Mouse (Mus musculus) c-Kit-positive CD71-positive TER-119-positive erythroid progenitor cells, embryonic 14.5 days (primary cell): ENCODE results near the gene Xcr1.

Experiments used
- DNase-seq: peaks from one replicate; pipeline ENCODE4 v3.0.0-alpha.2; 2013; ENCODE audit warnings: low spot score

Gene Xcr1

DNA sequence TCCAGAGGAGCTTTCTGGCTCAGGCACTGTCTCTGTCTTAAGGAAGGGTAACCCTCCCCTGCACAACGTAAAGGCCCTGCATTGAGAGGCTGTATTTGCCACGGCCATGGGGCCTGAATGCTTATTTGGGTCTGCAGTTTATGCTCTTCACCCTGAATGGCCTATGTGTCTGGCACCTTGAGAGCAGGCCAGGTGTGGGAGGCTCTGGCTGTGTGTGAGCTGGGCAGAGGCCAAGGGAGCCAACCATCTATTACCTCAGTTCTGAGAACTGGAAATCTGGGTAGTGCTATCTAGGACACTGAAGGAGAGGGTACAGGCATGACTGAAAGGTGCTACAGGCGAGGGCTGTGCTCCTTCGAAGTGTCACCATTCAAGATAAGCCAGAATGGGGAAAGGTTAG, 47.0 kb downstream of the Xcr1 start:
- no peak for DNase-seq

DNA sequence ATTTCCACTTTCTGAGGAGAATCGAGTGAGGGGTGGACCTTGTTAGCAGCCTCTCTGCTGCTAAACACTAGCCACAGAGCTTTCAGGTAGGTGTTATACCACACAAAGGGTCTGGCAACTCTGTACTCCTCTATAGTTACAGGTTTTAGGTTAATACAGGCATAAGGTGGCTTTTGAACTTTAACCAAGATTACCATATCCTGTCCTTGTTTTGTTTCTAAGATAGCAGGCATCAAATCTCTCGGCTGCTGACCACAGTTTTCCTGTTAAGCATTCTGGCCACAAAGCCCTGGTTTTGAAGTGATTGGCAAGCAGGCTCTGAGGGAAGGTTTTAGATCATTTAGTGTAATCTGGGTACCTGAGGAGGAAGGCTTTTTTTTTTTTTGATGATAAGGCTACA, 47.5 kb downstream of the Xcr1 start:
- DNase-seq: no peak

DNA sequence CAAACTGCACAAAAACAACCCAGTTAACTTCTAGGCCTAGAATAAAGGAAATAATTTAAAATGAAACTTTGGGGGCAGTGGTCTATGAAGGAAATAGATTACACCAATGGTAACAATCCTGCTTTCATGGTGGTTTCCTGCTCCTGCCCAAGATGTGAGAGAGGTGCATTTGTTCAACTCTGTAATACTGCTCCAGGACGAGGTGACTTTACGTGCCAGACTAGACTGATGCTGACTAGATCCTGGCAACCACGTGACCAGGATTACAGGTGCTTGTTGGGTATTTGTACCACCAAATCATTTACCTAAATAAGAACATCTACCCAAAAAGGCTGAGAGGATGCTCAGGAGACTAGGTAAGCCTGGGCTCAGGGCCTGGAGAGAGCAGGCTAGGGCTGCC, 50.0 kb downstream of the Xcr1 start:
- DNase-seq: no peak

DNA sequence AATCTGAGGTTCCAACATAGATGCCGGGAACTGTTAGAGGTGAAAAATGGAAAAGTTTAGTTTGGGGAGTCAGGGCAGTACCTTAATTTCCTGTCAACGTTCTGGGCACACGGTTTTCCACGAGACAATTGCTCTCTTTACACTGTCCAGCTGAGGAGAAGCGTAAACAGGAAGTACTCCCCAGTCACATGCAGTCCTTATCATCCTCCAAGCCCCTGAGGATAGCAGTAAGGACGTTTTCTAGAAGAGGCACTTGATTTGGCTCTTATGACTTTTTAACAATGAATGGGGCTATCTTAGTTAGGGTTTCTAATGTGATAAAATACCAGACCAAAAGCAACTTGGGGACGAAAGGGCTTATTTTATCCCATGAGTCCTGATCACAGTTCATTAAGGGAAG, 53.2 kb downstream of the Xcr1 start:
- DNase-seq: no peak

DNA sequence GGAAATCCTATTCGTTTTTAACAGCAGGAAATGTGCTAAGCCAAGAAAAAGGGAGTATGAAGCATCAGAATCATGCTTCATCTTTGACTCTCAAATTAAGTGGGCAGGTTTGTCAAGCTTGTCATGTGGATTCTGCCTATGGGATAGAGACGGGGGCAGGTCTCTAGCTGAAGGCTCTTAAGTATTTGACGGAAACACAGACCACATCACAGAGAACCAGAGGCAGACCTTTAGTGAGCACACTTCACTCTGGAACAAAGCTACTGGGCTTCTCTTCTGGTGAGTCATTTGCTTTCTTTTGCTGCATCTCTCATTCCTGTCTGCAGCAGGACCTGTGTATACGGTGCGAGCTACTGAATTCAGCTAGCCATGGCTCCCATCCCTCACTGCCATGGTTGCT, 55.6 kb downstream of the Xcr1 start, which contains the start of gene Cxcr6:
Gene Cxcr6, plus strand, starts transcription at position 209 of the 400 bp plus-strand sequence.
- DNase-seq: no peak

DNA sequence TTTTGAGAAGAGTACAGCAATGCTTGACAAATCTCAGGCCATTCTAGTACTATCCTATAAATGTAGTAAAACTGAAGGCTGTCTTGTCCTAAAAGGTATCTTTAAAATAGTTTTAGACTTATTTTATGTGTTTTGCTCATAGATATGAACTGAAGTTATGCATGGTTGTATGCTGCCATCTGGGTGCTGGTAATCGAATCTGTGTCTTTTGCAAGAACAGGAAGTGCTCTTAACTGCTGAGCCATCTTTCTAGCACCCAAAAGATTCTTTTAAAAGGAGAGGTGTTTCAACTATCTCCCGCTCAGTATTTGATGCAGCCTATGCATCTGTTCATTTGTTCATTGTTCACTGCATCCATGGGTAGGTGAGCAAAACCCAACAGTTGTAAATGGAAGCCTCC, 56.6 kb downstream of the Xcr1 start:
- no peak for DNase-seq

DNA sequence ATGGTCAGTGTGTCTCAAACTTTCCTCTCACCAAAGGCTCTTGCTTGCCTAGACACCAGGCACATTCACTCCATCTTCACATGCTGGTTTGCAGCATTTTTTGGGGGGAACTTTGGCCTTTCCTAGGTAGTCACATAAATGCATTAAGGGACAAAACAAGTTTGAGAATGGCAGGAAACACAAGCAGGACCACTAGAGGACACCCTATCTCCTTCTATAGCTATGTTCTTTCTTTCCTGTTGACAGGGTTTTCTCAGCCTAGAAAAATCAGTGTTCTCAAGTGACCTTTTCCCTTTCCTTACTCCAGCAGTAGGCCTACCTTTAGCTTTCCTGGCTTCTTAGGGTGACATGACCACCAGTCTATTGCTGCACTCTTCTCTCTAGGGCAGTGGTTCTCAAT, 58.9 kb downstream of the Xcr1 start:
- DNase-seq: no peak

DNA sequence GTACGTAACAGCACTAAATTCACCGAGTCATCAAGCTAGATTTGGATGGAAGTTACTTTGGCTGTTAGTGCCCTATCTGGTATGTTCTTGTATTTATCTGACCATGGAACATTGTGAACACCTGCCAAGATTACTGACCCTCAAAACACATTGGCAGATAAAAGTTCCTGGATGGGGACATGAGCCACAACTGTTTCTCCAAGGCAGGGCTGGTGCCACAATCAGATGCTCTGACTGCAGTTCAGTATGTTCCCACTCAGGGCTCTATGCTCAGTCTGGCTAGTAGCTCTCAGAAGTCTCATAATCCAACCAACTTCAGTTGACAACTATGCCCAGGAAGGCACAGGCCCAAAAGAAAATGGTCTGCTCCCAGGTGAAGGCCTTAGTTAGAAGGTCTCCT, 59.4 kb downstream of the Xcr1 start:
- DNase-seq: no peak
